Mouse (Mus musculus) forebrain, embryonic 11.5 days (tissue): ENCODE data around the gene Theg. TPM values are rescaled to one million over a fixed set of nuclear protein-coding genes. Genes with fewer than 3 reads are reported as not detected.

Experiments
- ATAC-seq: fragments of 200-750 bp; cut with Nextera tagmentation; replicated peaks from 2 replicates; pipeline ENCODE4 v1.8.0; 2017; ENCODE audit warnings: moderate TSS enrichment; ENCODE audit not compliant: low FRiP score
- DNase-seq: peaks from one replicate; pipeline ENCODE4 v3.0.0-alpha.2; 2017; ENCODE audit warnings: low spot score
- H3K27ac ChIP-seq: fragments of 300-500 bp; sonication (generic); 2 replicates; pipeline ENCODE4 v1.5.1; 2014; ENCODE audit warnings: low read depth, low read length
- H3K27me3 ChIP-seq: fragments of 300-500 bp; sonication (generic); 2 replicates; pipeline ENCODE4 v1.6.1; 2014; ENCODE audit warnings: mild to moderate bottlenecking, low read length, mixed read lengths; ENCODE audit not compliant: control insufficient read depth, insufficient read depth
- H3K36me3 ChIP-seq: fragments of 300-500 bp; sonication (generic); 2 replicates; pipeline ENCODE4 v1.6.1; 2014; ENCODE audit warnings: mild to moderate bottlenecking, low read length, moderate library complexity, mixed read lengths; ENCODE audit not compliant: control insufficient read depth, insufficient read depth
- H3K4me1 ChIP-seq: fragments of 300-500 bp; sonication (generic); replicated peaks from 2 replicates; pipeline ENCODE4 v1.6.1; 2014; ENCODE audit warnings: low read length, mixed read lengths; ENCODE audit not compliant: control insufficient read depth, insufficient read depth
- H3K4me2 ChIP-seq: fragments of 300-500 bp; sonication (generic); 2 replicates; pipeline ENCODE4 v1.6.1; 2014; ENCODE audit warnings: low read depth, mild to moderate bottlenecking, low read length, moderate library complexity, mixed read lengths; ENCODE audit not compliant: severe bottlenecking
- H3K4me3 ChIP-seq: fragments of 300-500 bp; sonication (generic); 2 replicates; pipeline ENCODE4 v1.5.1; 2014; ENCODE audit warnings: low read depth, low read length
- H3K9ac ChIP-seq: fragments of 300-500 bp; sonication (generic); 2 replicates; pipeline ENCODE4 v1.6.1; 2014; ENCODE audit warnings: low read length
- H3K9me3 ChIP-seq: fragments of 300-500 bp; sonication (generic); 2 replicates; pipeline ENCODE4 v1.6.1; 2016; ENCODE audit warnings: low read length, mixed read lengths; ENCODE audit not compliant: control insufficient read depth
- WGBS: fragments of 180-500 bp; shearing (Covaris S2); extraction: QIAGEN DNeasy Blood & Tissue Kit; methylation state at CpG from one replicate; pipeline ENCODE4 v1.1.7; 2014; 5-methylcytosine and 5-hydroxymethylcytosine counted together
- polyA plus RNA-seq: library from polyadenylated mRNA; unstranded; fragments of >200 nt; fragmentation: Nextera tagmentation; extraction: Ambion mirVana; gene quantifications from 2 replicates; pipeline ENCODE4 v1.2.1, GENCODE M21; 2014

Theg gene
- polyA plus RNA-seq, 1 experiment from 2014 or later: not detected

GRCm38 (mm10) chr10:79559716-79560115 is 27.4 kb downstream of the Theg start:
- no peak for ATAC-seq
- Histone ChIP-seq H3K27me3 (no peaks in the 10 kb centered on the region), H3K9me3 (no peaks in the 10 kb centered on the region), H3K4me1 (no peaks in the 10 kb centered on the region), H3K4me2 (no peak overlapping the region), H3K9ac (no peak overlapping the region), H3K27ac (no peak overlapping the region), H3K4me3 (no peak overlapping the region), H3K36me3 (no peaks in the 10 kb centered on the region)
- no peak for DNase-seq
- 90% methylated on average over 2 of the region's 2 CpGs for WGBS

DNA sequence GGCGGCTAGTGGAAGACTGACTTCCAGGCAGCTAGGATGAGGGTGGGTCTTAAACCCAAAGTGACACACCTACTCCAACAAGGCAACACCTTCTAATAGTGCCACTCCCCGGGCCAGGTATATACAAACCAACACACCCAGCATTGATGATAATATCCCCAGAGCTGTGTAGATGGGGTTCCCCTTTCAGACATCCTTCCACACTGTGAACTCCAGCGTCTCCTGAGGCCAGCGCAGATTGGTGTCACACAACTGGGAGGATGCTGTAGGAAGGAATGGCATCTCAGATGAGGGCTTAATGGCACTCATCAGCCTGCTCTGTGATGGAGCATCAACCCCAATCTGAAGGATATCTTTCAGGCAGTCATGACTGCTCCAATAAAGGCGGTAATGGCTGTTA is 29.6 kb downstream of the Theg start:
- H3K4me2 ChIP-seq: no peak overlapping the region
- H3K4me1 ChIP-seq: peaks cover 2% of the 10 kb centered on the region; the same call in 1 of the 2 replicates
- no peaks in the 10 kb centered on the region for H3K9me3 ChIP-seq
- no peak overlapping the region for H3K9ac ChIP-seq
- no peak overlapping the region for H3K27ac ChIP-seq
- no peak for ATAC-seq
- H3K36me3 ChIP-seq: no peaks in the 10 kb centered on the region
- no peak overlapping the region for H3K4me3 ChIP-seq
- no peaks in the 10 kb centered on the region for H3K27me3 ChIP-seq
- peak; percentile 13 for DNase-seq
- WGBS: 94% methylated on average over 5 of the region's 5 CpGs

DNA sequence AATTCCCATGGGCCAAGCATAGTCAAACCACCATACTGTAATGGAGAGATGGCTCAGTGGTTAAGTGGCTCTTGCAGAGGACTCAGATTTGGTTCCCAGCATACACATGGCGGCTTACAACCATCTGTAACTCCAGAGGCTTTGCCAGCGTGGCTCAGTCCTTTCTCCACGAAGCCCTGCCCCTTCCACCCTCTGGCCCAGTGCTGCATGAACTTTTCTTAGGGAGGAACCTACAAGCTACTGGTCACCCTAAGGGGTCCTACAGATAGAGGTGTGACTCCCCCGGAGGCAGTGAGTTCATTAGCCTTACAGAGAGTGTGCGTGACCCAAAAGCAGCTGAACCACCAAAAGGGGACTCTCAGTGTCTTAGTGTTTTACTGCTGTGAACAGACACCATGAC is 30.2 kb downstream of the Theg start:
- Histone ChIP-seq H3K4me2 (no peak overlapping the region), H3K9me3 (no peaks in the 10 kb centered on the region)
- ATAC-seq: no peak

GRCm38 (mm10) chr10:79555238-79555724 is 31.9 kb downstream of the Theg start:
- H3K27me3 ChIP-seq: no peaks in the 10 kb centered on the region
- H3K9me3 ChIP-seq: no peaks in the 10 kb centered on the region
- peak overlapping the region; percentile 85 for H3K4me2 ChIP-seq
- H3K9ac ChIP-seq: peak overlapping the region; percentile 97
- WGBS: 24% methylated on average over 7 of the region's 7 CpGs
- no peaks in the 10 kb centered on the region for H3K36me3 ChIP-seq
- no peak; the same call in 1 of the 2 replicates for ATAC-seq
- peak; percentile 48 for DNase-seq
- H3K4me1 ChIP-seq: peaks cover 2% of the 10 kb centered on the region; the same call in 1 of the 2 replicates
- H3K27ac ChIP-seq: no peak overlapping the region
- H3K4me3 ChIP-seq: peak overlapping the region; percentile 96

More for the DNA sequence above, 30.2 kb downstream of the Theg start:
- H3K27ac ChIP-seq: no peak overlapping the region
- WGBS: 93% methylated on average over 5 of the region's 5 CpGs
- H3K36me3 ChIP-seq: no peaks in the 10 kb centered on the region
- H3K4me3 ChIP-seq: no peak overlapping the region
- peak; percentile 7 for DNase-seq
- no peaks in the 10 kb centered on the region for H3K27me3 ChIP-seq
- no peak overlapping the region for H3K9ac ChIP-seq
- H3K4me1 ChIP-seq: peaks cover 2% of the 10 kb centered on the region; the same call in 1 of the 2 replicates

DNA sequence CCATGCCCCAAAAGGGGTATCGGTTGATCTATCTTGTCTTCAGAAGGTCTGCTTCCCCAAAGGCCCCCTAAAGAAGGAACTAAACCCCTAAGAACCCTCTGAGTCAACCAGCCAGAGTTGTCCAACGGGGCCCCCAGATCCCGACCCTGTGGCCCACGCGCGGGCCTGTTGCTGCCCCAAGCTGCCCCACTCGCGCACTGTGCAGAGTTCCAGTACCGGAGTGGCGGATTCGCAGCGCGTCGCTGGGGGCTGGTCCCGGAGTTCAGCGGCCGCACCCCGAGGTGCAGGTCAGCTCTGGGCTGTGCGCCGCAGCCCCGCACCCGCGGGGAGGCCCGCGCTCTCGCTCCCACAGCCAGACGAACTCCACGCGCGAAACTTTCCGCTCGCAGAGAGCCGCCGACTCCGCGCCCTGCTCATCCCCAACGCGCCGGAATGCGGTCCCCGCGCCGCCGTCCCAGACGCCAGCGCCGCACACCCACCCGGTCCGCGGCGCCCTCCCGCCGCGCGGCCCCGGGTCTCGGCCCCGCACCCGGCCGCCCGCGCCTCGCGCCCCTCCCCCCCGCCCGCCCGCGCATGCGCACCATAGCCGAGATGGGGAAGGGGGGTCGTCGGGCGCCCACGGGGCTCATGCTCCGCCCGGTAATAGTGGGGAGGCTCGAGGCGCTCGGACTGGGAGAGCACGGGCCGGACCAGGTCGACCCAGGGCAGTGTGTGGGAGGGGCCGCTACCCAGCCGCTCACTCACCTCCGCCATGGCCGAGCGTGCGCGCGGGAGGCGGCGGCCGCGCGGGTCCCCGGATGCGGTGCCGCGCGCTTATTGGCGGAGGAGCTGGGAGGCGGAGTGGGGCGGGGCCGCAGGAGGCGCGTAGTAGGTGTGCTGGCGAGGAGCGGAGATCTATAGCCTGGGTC is 32.5 kb downstream of the Theg start, which contains the start of gene Mier2:
Gene Mier2, minus strand, starts transcription at position 870 of the 908 bp plus-strand sequence.
- H3K4me2 ChIP-seq: peak within 1 kb of the TSS; percentile 85
- no peaks in the 10 kb centered on the region; the same call in 1 of the 2 replicates for H3K36me3 ChIP-seq
- H3K4me1 ChIP-seq: peaks cover 2% of the 10 kb centered on the region; the same call in 1 of the 2 replicates
- WGBS: 1% methylated on average over 76 of the region's 108 CpGs
- H3K9me3 ChIP-seq: no peaks in the 10 kb centered on the region
- ATAC-seq: peak; percentile 91
- peak; percentile 91 for DNase-seq
- H3K27ac ChIP-seq: no peak within 1 kb of the TSS
- no peaks in the 10 kb centered on the region for H3K27me3 ChIP-seq
- H3K4me3 ChIP-seq: peak within 1 kb of the TSS; percentile 96
- peak within 1 kb of the TSS; percentile 97 for H3K9ac ChIP-seq

- H3K27ac ChIP-seq: no peak overlapping the region
- WGBS: 51% methylated on average over 10 of the region's 10 CpGs
These were observed 33.4 kb downstream of the Theg start for GRCm38 (mm10) chr10:79553691-79554090.

DNA sequence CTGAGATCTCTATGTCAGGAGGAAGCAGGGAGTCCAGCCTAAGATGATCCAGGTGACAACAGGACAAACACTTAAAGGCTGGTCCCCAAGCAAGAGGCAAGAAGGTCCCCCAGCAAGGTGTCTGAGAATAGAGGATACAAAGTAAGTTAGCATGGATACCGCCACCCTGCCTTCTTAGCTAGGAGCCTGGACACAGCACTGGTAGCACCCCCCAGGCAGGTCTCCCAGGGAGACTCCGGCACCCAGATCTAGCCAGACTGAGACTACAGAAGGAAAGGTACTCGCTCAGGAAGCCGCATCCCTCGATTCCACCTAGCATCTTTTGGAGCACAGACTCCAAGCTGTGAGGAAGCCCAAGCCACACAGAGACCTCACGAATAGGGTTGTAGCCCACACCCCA is 34.0 kb downstream of the Theg start:
- WGBS: 92% methylated on average over 6 of the region's 6 CpGs
- peaks cover 2% of the 10 kb centered on the region; the same call in 1 of the 2 replicates for H3K4me1 ChIP-seq
- peaks cover 11% of the 10 kb centered on the region for H3K36me3 ChIP-seq
- H3K27ac ChIP-seq: no peak overlapping the region
- H3K9ac ChIP-seq: no peak overlapping the region; the same call in 1 of the 2 replicates
- H3K4me2 ChIP-seq: peak overlapping the region; percentile 85; the same call in 1 of the 2 replicates
- peak; percentile 48 for DNase-seq
- no peaks in the 10 kb centered on the region for H3K27me3 ChIP-seq
- no peak overlapping the region for H3K4me3 ChIP-seq
- no peak for ATAC-seq
- no peaks in the 10 kb centered on the region for H3K9me3 ChIP-seq

More at GRCm38 (mm10) chr10:79553691-79554090, 33.4 kb downstream of the Theg start:
- H3K4me3 ChIP-seq: peak overlapping the region; percentile 96
- peaks cover 8% of the 10 kb centered on the region for H3K36me3 ChIP-seq
- H3K9ac ChIP-seq: peak overlapping the region; percentile 97
- ATAC-seq: no peak
- no peaks in the 10 kb centered on the region for H3K27me3 ChIP-seq
- H3K4me1 ChIP-seq: peaks cover 2% of the 10 kb centered on the region; the same call in 1 of the 2 replicates
- H3K9me3 ChIP-seq: no peaks in the 10 kb centered on the region
- peak overlapping the region; percentile 85 for H3K4me2 ChIP-seq
- DNase-seq: peak; percentile 48

DNA sequence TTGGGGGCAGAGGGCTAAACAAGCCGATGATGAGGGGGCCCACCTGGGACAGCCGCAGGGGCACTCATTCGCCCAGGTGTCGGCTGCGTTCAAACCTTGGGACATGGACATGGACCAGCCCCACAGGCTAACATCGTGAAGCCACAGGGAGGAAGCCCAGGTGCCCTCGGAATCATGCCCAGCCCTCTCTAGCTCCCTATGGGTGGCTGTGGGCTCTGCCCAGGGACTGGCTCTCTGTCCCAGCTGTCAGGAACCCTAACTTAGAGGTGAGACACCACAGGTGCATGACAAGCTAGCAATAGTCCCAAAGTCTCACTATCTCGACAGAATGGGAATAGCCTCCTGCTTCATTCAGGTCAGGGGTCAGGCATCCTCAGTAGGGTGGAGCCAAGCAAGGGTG is 34.6 kb downstream of the Theg start:
- no peak overlapping the region for H3K4me2 ChIP-seq
- H3K27me3 ChIP-seq: no peaks in the 10 kb centered on the region
- peaks cover 2% of the 10 kb centered on the region; the same call in 1 of the 2 replicates for H3K4me1 ChIP-seq
- peaks cover 14% of the 10 kb centered on the region for H3K36me3 ChIP-seq
- H3K27ac ChIP-seq: no peak overlapping the region
- H3K9me3 ChIP-seq: no peaks in the 10 kb centered on the region
- H3K4me3 ChIP-seq: no peak overlapping the region
- WGBS: 94% methylated on average over 8 of the region's 8 CpGs
- no peak for ATAC-seq
- DNase-seq: peak; percentile 43
- H3K9ac ChIP-seq: no peak overlapping the region
